Mouse (Mus musculus) embryonic facial prominence, embryonic 13.5 days (tissue): Measurements from ENCODE around the gene Ankfy1. TPM values are rescaled to one million over a fixed set of nuclear protein-coding genes. Genes with fewer than 3 reads are reported as not detected.
"Not testable (repeated sequence)": the region's sequence is repeated elsewhere in the genome, so short reads cannot be mapped to it uniquely, and the experiment has no call there.

ENCODE experiments used
- ATAC-seq: fragments of 200-750 bp; cut with Nextera tagmentation; 2 replicates; pipeline ENCODE4 v1.8.0; 2017; ENCODE audit warnings: low read depth; ENCODE audit not compliant: insufficient number of reproducible peaks, insufficient read depth, low FRiP score, low TSS enrichment
- H3K27ac ChIP-seq: fragments of 300-500 bp; sonication (generic); 2 replicates; pipeline ENCODE4 v1.5.1; 2015; ENCODE audit warnings: moderate library complexity, mild to moderate bottlenecking, inconsistent platforms
- H3K27me3 ChIP-seq: fragments of 300-500 bp; sonication (generic); 2 replicates; pipeline ENCODE4 v1.6.1; 2015; ENCODE audit warnings: mild to moderate bottlenecking, inconsistent platforms
- H3K36me3 ChIP-seq: fragments of 300-500 bp; sonication (generic); 2 replicates; pipeline ENCODE4 v1.6.1; 2015; ENCODE audit warnings: mild to moderate bottlenecking, inconsistent platforms
- H3K4me1 ChIP-seq: fragments of 300-500 bp; sonication (generic); 2 replicates; pipeline ENCODE4 v1.6.1; 2015; ENCODE audit warnings: inconsistent platforms
- H3K4me2 ChIP-seq: fragments of 300-500 bp; sonication (generic); 2 replicates; pipeline ENCODE4 v1.6.1; 2015; ENCODE audit warnings: moderate library complexity, mild to moderate bottlenecking, inconsistent platforms
- H3K4me3 ChIP-seq: fragments of 300-500 bp; sonication (generic); 2 replicates; pipeline ENCODE4 v1.5.1; 2015; ENCODE audit warnings: mild to moderate bottlenecking, inconsistent platforms
- H3K9ac ChIP-seq: fragments of 300-500 bp; sonication (generic); 2 replicates; pipeline ENCODE4 v1.6.1; 2015; ENCODE audit warnings: mild to moderate bottlenecking, inconsistent platforms
- H3K9me3 ChIP-seq: fragments of 300-500 bp; sonication (generic); 2 replicates; pipeline ENCODE4 v1.6.1; 2016; ENCODE audit warnings: inconsistent platforms
- whole genome bisulfite sequencing: fragments of 180-500 bp; shearing (Covaris S2); methylation state at CpG from one replicate; pipeline ENCODE4 v1.1.7; 2015; ENCODE audit warnings: mixed read lengths; 5-methylcytosine and 5-hydroxymethylcytosine counted together
- polyA plus RNA-seq: library from polyadenylated mRNA; unstranded; fragments of >200 nt; fragmentation: Nextera tagmentation; extraction: Ambion mirVana; gene quantifications from 2 replicates; pipeline ENCODE4 v1.2.1, GENCODE M21; 2015

Ankfy1 gene
- polyA plus RNA-seq, 1 experiment from 2014 or later = 26.0 TPM

DNA sequence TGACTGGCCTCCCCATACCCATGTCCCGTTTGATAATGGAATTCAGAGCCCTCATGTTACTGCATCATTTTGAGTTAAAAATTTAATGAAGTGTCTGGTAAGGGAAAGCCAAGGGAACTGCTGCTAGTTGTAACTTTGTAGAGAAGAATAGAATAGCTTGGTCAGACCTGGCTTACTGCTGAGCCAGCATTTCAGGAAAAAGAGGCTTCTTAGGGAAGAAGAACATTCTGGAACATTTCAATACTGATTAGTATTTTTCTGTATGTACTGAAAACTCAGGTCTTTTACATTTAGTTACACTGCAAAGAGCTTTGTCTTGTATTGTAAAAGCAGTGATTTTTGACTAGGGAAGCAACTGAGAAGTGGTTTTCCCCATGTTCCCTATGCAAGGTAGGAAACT is 71.0 kb downstream of the Ankfy1 start:
- H3K36me3 ChIP-seq = peaks cover 87% of the 10 kb centered on the region
- H3K4me3 ChIP-seq = no peak overlapping the region
- no peak overlapping the region for H3K27ac ChIP-seq
- H3K4me2 ChIP-seq = no peak overlapping the region
- H3K4me1 ChIP-seq = no peaks in the 10 kb centered on the region
- H3K27me3 ChIP-seq = no peaks in the 10 kb centered on the region
- WGBS = 84% methylated on average over 1 of the region's 1 CpGs
- H3K9me3 ChIP-seq = no peaks in the 10 kb centered on the region
- no peak for ATAC-seq
- H3K9ac ChIP-seq = no peak overlapping the region

DNA sequence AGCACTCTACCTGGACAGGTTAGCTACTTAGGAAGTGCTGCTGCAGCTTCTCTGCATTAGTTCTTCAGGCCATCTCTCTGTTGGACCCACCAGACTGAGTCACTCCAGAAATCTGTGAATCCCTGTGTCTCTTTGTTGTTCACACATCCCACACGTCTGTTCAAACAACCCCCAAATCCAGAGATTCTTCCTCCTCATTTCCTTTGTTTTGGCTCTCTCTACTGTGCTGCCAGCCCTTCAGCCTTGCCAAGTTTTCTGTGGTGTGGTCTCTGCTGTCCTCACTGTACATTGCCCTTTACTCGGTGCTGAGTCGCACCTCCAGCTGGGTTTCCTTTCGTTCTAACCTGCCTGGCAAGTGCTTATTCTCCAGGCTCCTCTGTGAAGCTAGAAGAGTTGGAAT is 74.5 kb downstream of the Ankfy1 start:
- Histone ChIP-seq H3K9me3 (no peaks in the 10 kb centered on the region), H3K4me2 (no peak overlapping the region), H3K4me3 (no peak overlapping the region), H3K9ac (no peak overlapping the region), H3K27me3 (no peaks in the 10 kb centered on the region), H3K27ac (no peak overlapping the region), H3K36me3 (peaks cover 75% of the 10 kb centered on the region), H3K4me1 (no peaks in the 10 kb centered on the region)
- no peak for ATAC-seq
- 86% methylated on average over 4 of the region's 4 CpGs for WGBS

DNA sequence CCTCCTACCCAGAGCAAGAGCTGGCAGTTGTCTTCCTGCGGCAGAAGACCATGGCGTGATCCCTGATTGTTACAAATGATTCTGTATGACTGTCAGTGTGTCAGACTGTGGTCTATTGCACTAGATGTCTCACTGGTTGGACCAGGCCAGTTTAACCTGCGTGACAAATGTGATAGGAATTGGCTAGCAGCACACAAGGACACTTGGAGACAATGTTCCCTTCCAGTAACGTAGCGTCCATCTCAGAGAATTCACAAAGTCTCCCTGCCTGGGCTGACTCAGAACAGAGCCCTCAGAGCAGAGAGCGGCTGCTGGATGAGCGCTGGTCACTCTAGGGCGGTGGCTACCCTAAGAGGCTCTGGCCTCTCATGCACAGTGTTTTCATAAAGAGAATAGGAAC is 77.9 kb downstream of the Ankfy1 start:
- no peak for ATAC-seq
- Histone ChIP-seq H3K4me2 (no peak overlapping the region), H3K27me3 (no peaks in the 10 kb centered on the region), H3K36me3 (peaks cover 48% of the 10 kb centered on the region), H3K9ac (no peak overlapping the region), H3K27ac (no peak overlapping the region), H3K4me3 (no peak overlapping the region), H3K9me3 (no peaks in the 10 kb centered on the region), H3K4me1 (no peaks in the 10 kb centered on the region)
- WGBS = 93% methylated on average over 8 of the region's 8 CpGs

DNA sequence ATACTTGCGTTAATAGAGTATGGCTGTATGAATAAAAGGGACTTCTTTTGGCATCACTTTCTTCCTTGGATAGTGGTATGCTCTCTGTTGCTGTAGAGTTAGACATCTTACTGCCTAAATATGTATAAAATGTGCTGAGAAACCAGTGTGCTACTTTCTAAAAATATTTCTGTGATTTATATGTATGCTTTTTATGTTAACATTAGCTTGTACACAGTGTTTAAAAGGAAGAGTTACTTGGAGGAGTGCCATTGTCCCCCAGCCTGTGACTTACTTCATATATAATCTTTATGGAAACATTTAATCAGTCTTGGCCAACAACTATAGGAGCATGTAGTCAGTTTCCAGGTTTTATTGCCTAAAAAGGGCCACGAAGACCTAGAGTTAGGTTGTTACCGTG is 79.3 kb downstream of the Ankfy1 start:
- no peak for ATAC-seq
- no peak overlapping the region for H3K27ac ChIP-seq
- H3K36me3 ChIP-seq = peaks cover 35% of the 10 kb centered on the region

DNA sequence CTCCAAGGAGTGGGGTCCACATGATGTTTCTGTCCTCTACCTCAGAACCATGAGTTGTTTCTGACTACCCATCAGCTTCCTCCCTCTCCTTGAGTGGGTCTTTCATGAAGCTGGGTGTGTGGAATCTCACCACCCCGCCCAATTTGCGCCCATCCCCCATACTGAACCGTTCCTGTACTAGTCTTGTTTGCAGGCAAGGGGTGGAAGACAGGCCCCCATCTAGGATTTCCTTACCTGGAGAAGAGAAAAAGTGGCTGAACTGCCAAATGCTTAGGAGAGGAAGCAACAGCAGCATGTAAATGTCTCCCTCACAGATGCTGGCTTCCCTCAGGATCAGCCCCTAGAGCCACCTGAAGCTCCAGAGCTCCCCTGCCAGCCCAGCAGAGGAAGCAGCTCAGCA is 80.5 kb downstream of the Ankfy1 start:
- Histone ChIP-seq H3K4me2 (no peak overlapping the region), H3K27me3 (no peaks in the 10 kb centered on the region), H3K4me1 (no peaks in the 10 kb centered on the region), H3K27ac (no peak overlapping the region), H3K9ac (no peak overlapping the region), H3K4me3 (no peak overlapping the region), H3K9me3 (no peaks in the 10 kb centered on the region), H3K36me3 (peaks cover 28% of the 10 kb centered on the region)
- WGBS = 92% methylated on average over 3 of the region's 3 CpGs
- ATAC-seq = no peak

More for the DNA sequence above, 79.3 kb downstream of the Ankfy1 start:
- no peaks in the 10 kb centered on the region for H3K27me3 ChIP-seq
- H3K4me3 ChIP-seq = no peak overlapping the region
- no peaks in the 10 kb centered on the region for H3K4me1 ChIP-seq
- no peaks in the 10 kb centered on the region for H3K9me3 ChIP-seq
- 98% methylated on average over 3 of the region's 3 CpGs for WGBS
- H3K4me2 ChIP-seq = no peak overlapping the region
- no peak overlapping the region for H3K9ac ChIP-seq

DNA sequence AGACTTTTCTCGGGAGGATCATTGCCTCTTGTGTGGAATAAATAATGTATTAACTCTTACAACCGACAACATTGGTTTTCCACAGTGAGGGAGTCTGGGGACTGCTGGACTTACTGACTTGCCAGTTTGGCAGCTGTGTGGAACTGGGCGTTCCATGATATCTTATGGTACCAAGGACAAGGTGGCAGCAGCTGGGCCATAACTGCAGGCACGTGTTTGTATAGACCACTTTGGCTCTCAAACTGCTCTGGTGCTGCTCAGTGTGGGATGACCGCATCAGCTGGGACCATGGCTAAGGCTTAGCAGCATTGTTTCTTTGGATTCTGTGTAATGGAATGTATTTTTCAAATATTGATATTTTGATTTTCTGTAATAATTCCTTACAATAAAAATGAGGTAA is 81.0 kb downstream of the Ankfy1 start:
- H3K4me1 ChIP-seq = no peaks in the 10 kb centered on the region
- H3K27ac ChIP-seq = no peak overlapping the region
- H3K4me2 ChIP-seq = no peak overlapping the region
- H3K27me3 ChIP-seq = no peaks in the 10 kb centered on the region
- H3K4me3 ChIP-seq = no peak overlapping the region
- no peak for ATAC-seq
- peaks cover 28% of the 10 kb centered on the region for H3K36me3 ChIP-seq
- no peak overlapping the region for H3K9ac ChIP-seq
- H3K9me3 ChIP-seq = no peaks in the 10 kb centered on the region
- 86% methylated on average over 5 of the region's 5 CpGs for WGBS

DNA sequence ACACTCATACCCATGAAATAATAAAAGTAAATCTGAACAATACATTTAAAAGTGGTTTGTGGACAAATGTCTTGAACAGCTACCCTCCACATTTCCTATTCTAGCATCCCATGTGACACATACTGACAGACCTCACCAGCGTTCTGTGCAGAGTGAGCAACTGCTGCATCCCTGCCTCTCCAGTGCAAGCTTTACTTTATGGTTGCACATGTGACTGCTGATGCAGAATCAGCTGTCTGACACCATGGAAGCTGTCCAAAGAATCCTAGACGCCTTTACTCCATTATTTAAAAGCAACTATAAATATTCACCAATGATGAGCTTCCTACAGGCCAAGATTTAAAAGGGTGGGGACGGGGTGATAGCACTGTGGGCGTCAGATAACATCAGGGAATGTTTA is 81.7 kb downstream of the Ankfy1 start:
- no peak for ATAC-seq
- Histone ChIP-seq H3K36me3 (peaks cover 28% of the 10 kb centered on the region), H3K27me3 (no peaks in the 10 kb centered on the region), H3K9me3 (no peaks in the 10 kb centered on the region), H3K4me3 (no peak overlapping the region), H3K4me1 (no peaks in the 10 kb centered on the region), H3K27ac (no peak overlapping the region), H3K4me2 (no peak overlapping the region), H3K9ac (no peak overlapping the region)
- 82% methylated on average over 4 of the region's 4 CpGs for WGBS

DNA sequence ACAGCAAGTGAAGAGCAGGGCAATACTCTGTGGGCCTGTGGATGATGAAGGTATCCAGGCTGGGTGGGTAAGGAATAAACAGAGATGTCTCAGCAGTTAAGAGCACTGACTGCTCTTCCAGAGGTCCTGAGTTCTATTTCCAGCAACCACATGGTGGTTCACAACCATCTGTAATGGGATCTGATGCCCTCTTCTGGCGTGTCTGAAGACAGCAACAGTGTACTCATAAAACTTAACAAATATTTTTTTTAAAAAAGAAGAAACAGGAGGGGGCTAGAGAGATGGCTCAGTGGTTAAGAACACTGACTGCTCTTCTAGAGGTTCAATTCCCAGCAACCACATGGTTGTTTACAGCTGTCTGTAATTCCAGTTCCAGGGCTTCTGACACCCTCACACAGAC is 82.8 kb downstream of the Ankfy1 start:
- H3K4me2 ChIP-seq, H3K9me3 ChIP-seq: not testable (repeated sequence)
- 40% methylated on average over 1 of the region's 1 CpGs for WGBS

DNA sequence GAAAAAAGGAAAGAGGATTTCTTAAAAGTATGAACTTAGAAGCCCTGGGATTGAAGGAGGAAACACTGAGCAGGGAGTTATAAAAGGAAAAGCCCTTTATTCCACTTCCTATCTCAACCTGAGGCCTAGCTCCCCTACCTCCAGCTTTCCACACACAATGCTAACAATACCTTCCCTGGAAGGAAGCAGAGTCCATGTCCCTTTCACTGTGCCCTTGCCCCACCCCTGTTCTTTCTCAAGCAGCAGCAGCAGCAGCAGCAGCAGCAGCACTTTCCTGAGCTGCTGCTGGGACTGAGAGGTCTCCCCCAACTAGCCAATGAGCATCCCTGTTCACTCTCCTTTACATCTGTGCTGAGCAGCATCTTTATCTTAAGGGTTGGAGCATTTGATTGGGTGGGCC is 89.2 kb downstream of the Ankfy1 start:
- no peak for ATAC-seq

More for the DNA sequence above, 82.8 kb downstream of the Ankfy1 start:
- H3K27me3 ChIP-seq, H3K27ac ChIP-seq, H3K4me1 ChIP-seq, H3K9ac ChIP-seq, ATAC-seq, H3K4me3 ChIP-seq: not testable (repeated sequence)
- H3K36me3 ChIP-seq = peaks cover 21% of the 10 kb centered on the region

DNA sequence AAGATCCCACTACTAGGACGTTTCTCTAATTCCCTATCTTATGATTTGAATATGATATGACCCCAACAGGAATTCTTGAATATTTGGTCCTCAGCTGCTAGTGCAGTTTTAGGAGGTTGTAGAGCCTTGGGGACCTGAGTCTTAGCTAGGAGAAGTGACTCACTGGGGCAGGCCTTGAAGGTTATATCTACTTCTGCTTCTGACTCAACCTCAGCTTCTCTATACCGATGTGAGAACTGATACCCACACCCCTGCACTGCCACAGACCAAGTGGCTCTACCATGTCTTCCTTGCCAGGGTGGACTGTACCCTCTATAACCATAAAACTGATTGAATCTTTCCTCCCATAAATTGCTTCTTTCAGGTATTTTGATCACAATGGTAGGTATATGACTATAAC is 92.3 kb downstream of the Ankfy1 start:
- no peak for ATAC-seq
- Histone ChIP-seq H3K4me1 (no peaks in the 10 kb centered on the region), H3K36me3 (no peaks in the 10 kb centered on the region), H3K4me2 (no peak overlapping the region), H3K27me3 (no peaks in the 10 kb centered on the region), H3K9me3 (no peaks in the 10 kb centered on the region), H3K27ac (no peak overlapping the region), H3K9ac (no peak overlapping the region), H3K4me3 (no peak overlapping the region)
- 73% methylated on average over 2 of the region's 2 CpGs for WGBS

More for the DNA sequence above, 89.2 kb downstream of the Ankfy1 start:
- Histone ChIP-seq H3K36me3 (no peaks in the 10 kb centered on the region), H3K9ac (no peak overlapping the region), H3K4me2 (no peak overlapping the region), H3K9me3 (no peaks in the 10 kb centered on the region), H3K4me1 (no peaks in the 10 kb centered on the region), H3K27me3 (no peaks in the 10 kb centered on the region), H3K4me3 (no peak overlapping the region), H3K27ac (no peak overlapping the region)

DNA sequence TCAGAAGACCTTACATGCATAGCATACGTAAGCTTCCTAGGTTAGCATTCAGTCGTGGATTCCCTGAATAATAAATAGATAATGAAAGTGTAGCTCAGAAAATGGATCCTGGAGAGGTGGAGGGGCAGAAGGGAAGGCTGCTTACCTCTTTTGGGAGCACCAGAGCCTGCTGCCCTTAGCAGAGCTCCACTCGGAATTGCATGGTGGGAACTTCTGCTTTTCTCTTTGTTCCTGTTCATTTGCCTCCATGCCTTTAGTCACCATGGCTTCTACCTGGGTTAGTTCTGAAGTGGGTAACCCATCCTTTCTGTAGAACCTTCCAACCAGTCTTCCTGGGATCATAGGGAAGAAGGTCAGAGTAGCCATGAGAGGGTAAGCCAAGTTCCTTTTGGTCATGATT is 92.7 kb downstream of the Ankfy1 start:
- Histone ChIP-seq H3K4me2 (no peak overlapping the region), H3K4me3 (no peak overlapping the region), H3K9ac (no peak overlapping the region), H3K36me3 (no peaks in the 10 kb centered on the region), H3K4me1 (no peaks in the 10 kb centered on the region), H3K27ac (no peak overlapping the region), H3K27me3 (no peaks in the 10 kb centered on the region), H3K9me3 (no peaks in the 10 kb centered on the region)
- no peak for ATAC-seq
- WGBS = 80% methylated on average over 3 of the region's 3 CpGs

DNA sequence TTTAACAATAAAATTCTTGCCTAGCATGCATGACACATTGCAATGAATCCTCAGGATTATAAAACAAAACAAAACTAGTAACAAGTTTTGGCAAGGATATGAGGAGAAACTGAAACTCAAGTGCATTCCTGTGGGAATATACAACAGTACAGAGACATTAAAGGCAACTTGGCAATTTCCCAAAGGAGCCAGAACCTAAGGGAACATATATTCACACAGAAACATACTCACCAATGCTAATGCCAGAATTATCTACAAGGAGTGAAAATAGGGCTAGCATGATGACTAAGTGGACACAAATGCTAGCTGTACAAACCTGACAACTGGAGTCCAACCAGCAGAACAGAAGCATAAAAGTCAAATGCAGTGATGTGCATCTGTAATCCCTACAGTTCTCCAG is 102.2 kb downstream of the Ankfy1 start:
- H3K4me1 ChIP-seq = peaks cover 9% of the 10 kb centered on the region
- no peak overlapping the region for H3K27ac ChIP-seq
- H3K36me3 ChIP-seq = no peaks in the 10 kb centered on the region

DNA sequence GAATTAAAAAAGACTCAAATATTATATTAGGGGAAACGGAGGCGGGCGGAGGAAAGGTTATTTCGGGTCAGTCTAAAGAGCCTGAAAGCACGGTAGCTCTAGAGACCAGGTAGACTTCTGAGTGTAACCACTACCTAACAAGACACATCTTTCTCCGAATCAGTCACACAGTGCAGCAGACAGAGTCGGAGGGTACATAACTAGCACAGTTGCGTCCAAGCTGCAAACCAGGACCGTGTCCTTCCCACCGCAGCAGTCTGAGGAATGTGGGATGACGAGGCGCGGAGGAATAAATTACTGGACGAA is 105.3 kb downstream of the Ankfy1 start:
- ATAC-seq = no peak
- Histone ChIP-seq H3K36me3 (no peaks in the 10 kb centered on the region), H3K9ac (peak overlapping the region; percentile 94), H3K4me3 (peak overlapping the region; percentile 98), H3K4me1 (peaks cover 12% of the 10 kb centered on the region), H3K27ac (peak overlapping the region; percentile 86), H3K27me3 (no peaks in the 10 kb centered on the region), H3K4me2 (peak overlapping the region; percentile 93), H3K9me3 (no peaks in the 10 kb centered on the region)
- 16% methylated on average over 14 of the region's 14 CpGs for WGBS

More for the DNA sequence above, 102.2 kb downstream of the Ankfy1 start:
- Histone ChIP-seq H3K9ac (no peak overlapping the region), H3K27me3 (no peaks in the 10 kb centered on the region), H3K9me3 (no peaks in the 10 kb centered on the region), H3K4me3 (no peak overlapping the region), H3K4me2 (no peak overlapping the region)
- ATAC-seq = no peak
